Mouse (Mus musculus): Measurements from ENCODE around the gene Ywhae.

Ywhae gene

DNA sequence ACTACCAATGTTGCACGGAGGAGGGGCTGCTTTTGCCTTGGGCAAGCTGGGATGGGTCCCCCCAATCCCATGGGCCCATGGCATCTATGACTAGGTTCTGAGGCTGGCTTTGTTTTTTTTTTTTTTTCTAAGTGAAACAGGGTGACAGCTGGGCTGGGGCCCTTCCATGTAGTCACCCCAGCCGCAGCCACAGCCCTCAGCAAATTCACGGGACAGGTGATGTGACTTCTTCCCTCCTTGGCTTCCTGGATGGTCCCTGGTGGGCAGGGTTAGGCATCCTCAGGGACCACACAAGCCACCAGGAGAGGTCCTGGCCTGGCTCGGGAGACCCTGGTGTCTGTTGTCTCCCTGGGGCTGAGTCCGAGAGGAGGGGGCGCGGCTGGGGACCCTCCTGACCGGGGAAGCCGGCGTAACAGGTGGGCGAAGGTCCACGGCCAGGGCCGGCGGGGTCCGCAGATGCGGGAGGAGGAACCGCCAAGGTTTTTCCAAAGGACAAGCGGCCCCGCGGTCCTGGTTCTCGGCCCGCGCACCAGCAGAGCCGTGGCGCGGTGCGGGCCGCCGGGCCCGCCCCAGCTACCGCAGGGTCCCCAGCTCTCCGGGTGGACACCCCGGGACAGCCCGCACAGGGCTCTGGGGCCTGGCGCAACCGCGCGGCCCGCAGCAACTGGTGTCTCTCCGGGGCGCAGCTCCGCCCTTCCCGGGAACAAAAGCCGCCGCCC is 62.1 kb downstream of the Ywhae start:
- DNase-seq (ENCODE audit: low read depth, low spot score), result no peak

DNA sequence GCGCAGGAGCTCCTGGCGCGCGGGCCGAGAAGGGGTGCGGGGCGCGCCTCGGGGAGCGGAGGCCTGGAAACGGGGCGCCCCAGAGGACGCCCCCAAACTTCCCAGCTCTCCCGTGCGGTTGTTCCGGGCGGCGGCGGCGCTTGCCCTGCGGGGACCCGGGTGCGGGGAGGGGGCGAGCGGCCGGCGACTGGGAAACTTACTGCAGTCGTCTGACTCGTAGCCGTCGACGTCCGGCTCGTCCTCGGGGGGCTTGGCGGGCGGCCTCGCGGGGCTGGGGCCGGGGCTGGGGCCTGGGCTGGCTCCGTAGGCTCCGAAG is 62.6 kb downstream of the Ywhae start:
- no peak for DNase-seq (ENCODE audit: low read depth, low spot score)

DNA sequence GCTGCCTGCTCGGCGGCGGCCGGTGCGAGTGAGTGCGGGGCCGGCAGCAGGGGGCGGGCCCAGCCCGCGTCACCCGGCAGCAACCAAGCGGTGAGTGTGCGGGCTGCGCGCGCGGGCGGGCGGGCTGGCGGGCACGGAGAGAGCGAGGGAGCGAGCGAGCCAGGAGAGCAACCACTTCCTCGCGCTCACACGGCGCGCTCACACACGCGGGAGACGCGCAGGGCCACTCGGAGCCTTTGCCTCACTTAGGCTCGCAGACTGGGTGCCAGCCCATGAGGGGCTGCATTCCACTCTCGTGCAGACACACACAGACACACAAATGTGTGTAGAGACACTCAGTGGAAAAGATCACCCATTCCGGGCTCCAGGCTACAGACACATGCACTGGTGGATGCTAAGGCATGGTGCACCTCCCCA is 63.4 kb downstream of the Ywhae start, which contains the start of gene Doc2b:
TSS of gene Doc2b (minus strand) at position 21 of the 417 bp plus-strand sequence.
- DNase-seq (ENCODE audit: low read depth, low spot score), result no peak

DNA sequence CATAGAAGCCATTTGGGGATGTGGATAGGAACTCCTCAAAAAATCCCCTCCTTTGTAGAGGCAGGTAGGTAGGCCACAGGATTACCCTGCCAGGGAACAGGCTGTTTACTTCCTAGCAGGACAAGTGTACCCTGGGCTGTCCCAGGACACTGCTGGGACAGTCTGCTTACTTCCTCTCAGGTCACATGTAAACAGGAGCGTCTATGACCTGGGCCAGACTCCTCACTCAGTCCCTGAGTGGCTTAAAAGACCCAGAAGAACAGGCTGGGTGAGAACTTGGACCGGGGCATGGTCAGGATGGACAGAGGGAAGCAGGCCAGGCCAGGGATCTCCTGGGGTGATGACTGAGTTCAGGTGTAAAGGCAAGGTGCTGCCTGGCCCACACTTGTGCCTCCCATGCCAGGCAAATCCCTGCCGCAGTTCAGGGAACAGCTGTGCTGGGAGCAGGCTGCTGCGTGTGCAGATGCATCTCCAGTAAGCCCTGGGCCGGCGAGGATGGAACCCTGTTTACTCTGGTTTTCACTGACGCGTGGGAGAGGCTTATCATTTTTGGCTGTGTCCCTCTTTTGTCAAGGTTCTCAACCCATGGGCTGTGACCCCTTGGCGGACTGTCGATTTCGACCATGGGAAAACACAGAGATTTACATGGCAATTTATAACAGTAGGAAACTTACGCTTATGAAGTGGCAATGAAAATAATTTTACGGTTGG is 64.0 kb downstream of the Ywhae start:
- DNase-seq (ENCODE audit: low read depth, low spot score), result no peak

DNA sequence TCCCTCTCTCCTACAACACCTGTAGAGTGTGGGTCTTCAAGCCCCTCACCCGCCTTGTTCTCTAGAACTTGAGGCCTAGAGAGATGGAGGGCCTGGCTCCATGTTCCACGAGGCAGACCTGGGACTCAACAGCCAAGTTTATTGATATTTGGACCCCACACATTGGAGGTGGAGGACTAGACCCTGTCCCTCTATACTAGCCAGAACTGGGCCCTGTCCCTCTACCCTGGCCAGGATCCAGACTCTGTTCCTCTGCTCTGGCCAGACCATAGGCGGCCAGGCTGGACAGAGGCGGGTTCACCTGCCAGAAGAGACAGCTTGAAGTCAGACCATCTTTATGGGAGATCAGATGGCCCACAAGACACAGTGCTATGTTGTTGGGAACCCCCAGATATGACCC is 68.7 kb downstream of the Ywhae start:
- no peak for DNase-seq (ENCODE audit: low read depth, low spot score)

DNA sequence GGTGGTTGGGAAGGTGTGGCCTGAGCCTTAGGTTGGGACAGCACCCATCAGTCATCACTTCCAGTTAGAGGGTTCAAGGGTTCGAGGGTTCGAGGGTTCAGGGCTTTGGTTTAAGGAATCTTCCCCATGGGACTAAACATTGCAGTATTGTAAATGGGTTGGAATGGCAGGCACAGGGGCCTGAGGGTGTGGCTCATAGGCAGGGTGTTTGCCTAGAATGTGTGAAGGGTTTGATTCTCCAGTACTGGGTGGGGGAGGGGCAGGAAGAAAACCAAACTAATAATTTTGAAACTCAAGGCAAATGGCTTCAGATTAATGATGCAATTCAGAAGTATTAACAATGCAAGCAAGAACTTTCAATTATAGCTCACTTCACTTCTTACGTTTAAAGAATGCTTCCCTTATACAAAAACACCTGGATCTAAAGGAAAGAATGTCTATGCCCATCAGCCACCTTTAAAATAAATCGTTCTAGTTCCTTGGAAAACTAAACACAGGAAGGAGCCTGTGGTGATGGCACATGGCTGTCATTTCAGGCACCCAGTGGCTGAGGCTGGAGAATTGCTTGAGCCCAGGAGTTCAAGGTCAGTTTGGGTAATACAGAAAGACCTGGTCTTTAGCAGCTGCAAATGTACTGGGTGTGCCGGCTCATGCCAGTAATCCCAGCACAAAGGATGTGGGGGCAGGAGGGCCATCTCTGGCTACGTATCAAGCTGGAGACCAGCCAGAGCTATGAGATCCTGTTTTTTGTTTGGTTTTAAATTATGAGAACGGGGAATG is 69.3 kb downstream of the Ywhae start:
- no peak for DNase-seq (ENCODE audit: low read depth, low spot score)

DNA sequence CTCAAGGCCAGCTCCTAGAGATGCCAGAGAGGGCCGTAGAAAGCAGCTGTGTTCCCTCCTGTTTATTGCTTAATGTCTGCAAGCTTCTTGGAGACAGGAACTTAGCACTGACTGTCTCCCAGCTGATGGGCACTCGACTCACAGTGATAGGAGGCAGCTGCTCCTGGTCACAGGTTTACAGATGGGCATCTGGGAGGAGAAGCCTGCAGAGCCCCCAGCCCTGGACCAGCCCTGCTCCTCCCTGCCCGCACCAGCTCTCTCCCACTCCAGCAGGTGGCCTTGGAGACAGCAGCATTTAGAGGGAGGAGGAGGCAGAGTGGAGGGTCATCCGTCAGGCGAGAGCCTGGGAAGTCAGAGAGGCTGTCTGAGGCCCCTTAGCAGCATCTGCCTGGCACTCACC is 74.8 kb downstream of the Ywhae start:
- DNase-seq (ENCODE audit: low read depth, low spot score), result no peak

DNA sequence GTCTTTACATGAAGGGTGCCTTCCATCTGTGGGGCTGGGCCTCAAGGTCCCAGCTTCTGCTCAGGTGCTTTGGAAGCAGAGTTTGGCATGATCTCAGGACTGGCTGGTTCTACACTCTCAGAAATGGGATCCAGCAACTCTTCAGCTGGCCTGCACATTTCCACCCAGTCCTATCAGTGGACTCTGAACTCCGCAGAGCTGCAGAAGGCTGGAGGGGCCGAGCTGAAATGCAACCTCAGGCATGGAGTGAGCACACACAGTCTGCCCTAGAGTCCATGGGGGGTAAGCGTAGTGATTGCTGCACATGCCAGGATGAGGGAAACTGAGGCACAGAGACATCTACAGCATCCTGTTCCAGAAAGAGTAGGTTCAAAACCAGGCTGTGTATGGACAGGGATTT is 77.9 kb downstream of the Ywhae start:
- DNase-seq (ENCODE audit: low read depth, low spot score), result no peak

DNA sequence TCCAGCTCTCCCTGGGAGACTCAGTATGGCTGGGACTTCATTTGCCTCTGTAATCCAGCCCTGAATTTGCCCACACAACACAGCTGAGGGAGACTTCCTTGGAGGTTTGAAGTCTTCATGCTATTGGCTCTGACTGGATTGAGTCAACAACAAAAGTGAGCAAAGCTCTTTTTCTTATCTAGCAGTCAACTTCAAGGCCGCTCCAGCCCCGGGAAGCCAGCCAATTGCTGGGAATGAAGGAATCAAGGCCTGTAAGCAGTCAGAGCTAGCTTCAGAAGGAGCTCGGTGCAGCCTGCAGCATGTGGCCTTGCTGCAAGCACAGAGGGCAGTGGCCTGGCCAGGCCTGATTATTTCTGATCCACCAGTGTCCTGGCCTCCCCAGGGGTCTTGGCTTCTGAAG is 79.2 kb downstream of the Ywhae start:
- DNase-seq (ENCODE audit: low read depth, low spot score), result no peak

DNA sequence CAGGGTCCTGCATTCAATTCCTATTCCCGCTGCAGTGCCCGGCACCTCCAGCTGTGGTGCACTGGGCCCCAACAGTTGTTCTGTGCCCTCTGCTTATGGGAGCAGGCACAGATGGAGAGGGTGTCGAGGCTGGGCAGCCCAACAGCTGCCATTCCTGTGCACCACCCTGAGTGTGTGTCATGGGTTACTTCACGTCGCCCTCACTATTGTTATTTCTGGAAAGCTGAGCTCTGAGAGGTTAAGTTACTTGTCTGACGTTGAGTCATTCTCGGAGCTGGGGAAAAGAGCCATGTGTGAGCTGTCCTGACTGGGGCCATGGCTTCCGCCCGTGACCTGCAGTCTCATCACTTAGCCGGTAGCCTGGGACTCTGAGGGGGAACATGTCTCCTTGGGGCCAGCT is 80.4 kb downstream of the Ywhae start:
- no peak for DNase-seq (ENCODE audit: low read depth, low spot score)
